Mouse (Mus musculus): ENCODE data around the gene Recql5. TPM values are rescaled to one million over a fixed set of nuclear protein-coding genes. Genes with fewer than 3 reads are reported as not detected.

The Recql5 gene
- polyA plus RNA-seq, 1 experiment = 28.2 TPM

DNA sequence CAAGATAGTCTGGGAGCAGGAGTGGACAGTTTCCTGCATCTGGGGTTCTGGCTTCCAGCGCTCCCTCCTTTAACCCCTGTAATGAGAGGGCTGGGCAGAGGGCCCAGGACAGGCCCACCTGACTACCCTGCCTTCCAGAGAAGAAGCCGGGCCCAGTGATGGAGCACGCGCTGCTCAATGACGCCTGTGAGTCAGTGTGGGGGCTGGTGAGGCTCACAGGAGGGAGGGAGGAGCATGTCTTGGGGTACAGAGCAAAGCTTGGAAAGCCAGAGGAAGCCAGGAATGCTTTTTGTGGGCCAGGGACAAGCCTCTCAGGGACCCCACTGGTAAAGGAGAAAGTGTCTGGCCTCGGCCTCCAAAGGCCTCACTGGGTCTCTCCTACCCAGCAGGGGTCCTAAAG, 78.6 kb downstream of the Recql5 start:
- DNase-seq (ENCODE audit: low read depth) = no peak
- no peak for TF ChIP-seq CTCF (IDR thresholded peaks at IDR 0.05; ENCODE audit: borderline replicate concordance, extremely low read depth, insufficient read depth, insufficient read length)
- TF ChIP-seq POLR2A (IDR thresholded peaks at IDR 0.05; ENCODE audit: borderline replicate concordance, extremely low read depth, insufficient read depth, insufficient read length, poor library complexity, severe bottlenecking) = no peak

DNA sequence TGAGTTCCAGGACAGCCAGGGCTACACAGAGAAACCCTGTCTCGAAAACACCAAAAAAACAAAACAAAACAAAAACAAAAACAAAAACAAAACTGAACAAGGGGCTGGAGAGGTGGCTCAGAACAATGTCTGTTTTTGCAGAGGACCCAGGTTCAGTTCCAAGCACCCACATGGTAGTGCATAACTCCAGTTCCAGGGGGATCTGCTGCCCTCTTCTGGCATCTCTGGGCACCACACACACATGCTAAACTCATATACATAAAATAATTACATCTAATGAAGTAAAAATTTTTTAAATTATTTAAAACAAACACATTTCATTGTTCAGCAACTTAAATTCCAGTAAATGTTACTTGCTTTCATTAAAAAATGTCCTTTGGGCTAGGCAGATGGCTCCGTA, 87.5 kb downstream of the Recql5 start:
- DNase-seq (ENCODE audit: low read depth) = no peak

GRCm38 (mm10) chr11:115844240-115844639, 89.0 kb downstream of the Recql5 start:
- DNase-seq (ENCODE audit: low read depth) = no peak
- TF ChIP-seq CTCF (IDR thresholded peaks at IDR 0.05; ENCODE audit: borderline replicate concordance, extremely low read depth, insufficient read depth, insufficient read length) = no peak
- TF ChIP-seq POLR2A (IDR thresholded peaks at IDR 0.05; ENCODE audit: borderline replicate concordance, extremely low read depth, insufficient read depth, insufficient read length, poor library complexity, severe bottlenecking) = no peak

More for the DNA sequence above, 87.5 kb downstream of the Recql5 start:
- no peak for TF ChIP-seq CTCF (IDR thresholded peaks at IDR 0.05; ENCODE audit: borderline replicate concordance, extremely low read depth, insufficient read depth, insufficient read length)
- TF ChIP-seq POLR2A (IDR thresholded peaks at IDR 0.05; ENCODE audit: borderline replicate concordance, extremely low read depth, insufficient read depth, insufficient read length, poor library complexity, severe bottlenecking) = no peak

- no peak for TF ChIP-seq CTCF (IDR thresholded peaks at IDR 0.05; ENCODE audit: borderline replicate concordance, extremely low read depth, insufficient read depth, insufficient read length)
- no peak for TF ChIP-seq POLR2A (IDR thresholded peaks at IDR 0.05; ENCODE audit: borderline replicate concordance, extremely low read depth, insufficient read depth, insufficient read length, poor library complexity, severe bottlenecking)
- no peak for DNase-seq (ENCODE audit: low read depth)
Observed at GRCm38 (mm10) chr11:115843891-115844239, 89.4 kb downstream of the Recql5 start.

DNA sequence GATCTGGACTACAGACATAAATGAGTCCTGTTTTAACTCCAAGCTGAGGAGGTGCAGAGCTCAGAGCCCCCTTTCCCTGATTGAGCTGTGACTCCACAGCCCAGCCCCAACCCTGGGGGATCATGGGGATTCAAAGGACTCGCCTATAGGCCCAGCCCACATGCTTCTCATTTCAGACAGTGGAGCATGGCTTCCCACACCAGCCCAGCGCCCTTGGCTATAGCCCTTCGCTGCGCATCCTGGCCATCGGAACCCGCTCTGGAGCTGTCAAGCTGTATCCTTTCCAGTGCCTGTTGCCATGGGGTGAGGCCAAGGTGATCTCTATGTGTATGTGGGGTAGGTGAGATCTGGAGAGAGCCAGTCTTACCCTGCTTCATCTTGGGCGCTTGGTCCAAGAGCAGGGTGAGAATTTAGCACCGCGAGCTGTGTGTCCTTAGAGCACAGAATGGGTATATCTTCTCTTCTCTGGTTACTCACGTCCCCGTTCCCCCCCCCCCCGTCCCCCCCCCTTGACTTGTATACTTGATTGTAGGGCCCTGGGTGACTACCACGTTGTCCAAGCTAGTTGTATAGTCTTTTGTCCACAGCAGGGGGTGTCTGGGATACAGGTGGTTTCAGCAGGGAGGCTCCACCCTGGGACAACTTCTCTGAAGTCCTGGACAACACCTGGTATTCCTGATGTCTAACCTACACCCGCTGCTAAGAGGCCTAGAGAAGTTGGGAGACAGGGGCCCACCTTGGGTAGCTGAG, 90.0 kb downstream of the Recql5 start:
- no peak for DNase-seq (ENCODE audit: low read depth)
- no peak for TF ChIP-seq POLR2A (IDR thresholded peaks at IDR 0.05; ENCODE audit: borderline replicate concordance, extremely low read depth, insufficient read depth, insufficient read length, poor library complexity, severe bottlenecking)
- TF ChIP-seq CTCF (IDR thresholded peaks at IDR 0.05; ENCODE audit: borderline replicate concordance, extremely low read depth, insufficient read depth, insufficient read length) = no peak

Other genes with a start within 250 kb of the Recql5 start
- gene Grb2, start 224.9 kb downstream of the Recql5 start, polyA plus RNA-seq (2012; rRNA removed) = 124 and 127 TPM in 2 replicates
- gene Tmem94, start 168.0 kb downstream of the Recql5 start, polyA plus RNA-seq (2012; rRNA removed) = 56.0 and 61.9 TPM in 2 replicates
- gene Caskin2, start 119.8 kb downstream of the Recql5 start, polyA plus RNA-seq (2012; rRNA removed) = 24.7 and 24.8 TPM in 2 replicates
- 24.2 and 36.4 TPM in 2 replicates for gene Tsen54, start 118.8 kb downstream of the Recql5 start, polyA plus RNA-seq (2012; rRNA removed)
- gene Llgl2, start 109.4 kb downstream of the Recql5 start, polyA plus RNA-seq (2012; rRNA removed) = 1.5 and 2.5 TPM in 2 replicates
- gene Myo15b, start 75.1 kb downstream of the Recql5 start, polyA plus RNA-seq (2012; rRNA removed) = 0.14 and 0.23 TPM in 2 replicates
- gene Smim5, start 33.5 kb downstream of the Recql5 start, polyA plus RNA-seq (2012; rRNA removed) = 0.64 and 1.2 TPM in 2 replicates
- gene Smim6, start 21.5 kb downstream of the Recql5 start, polyA plus RNA-seq (2012; rRNA removed) = not detected in 2 replicates
- 57.6 and 69.8 TPM in 2 replicates for gene Sap30bp, start 195 bp downstream of the Recql5 start, polyA plus RNA-seq (2012; rRNA removed)
- 0.91 and 2.1 TPM in 2 replicates for gene Itgb4, start 41.2 kb upstream of the Recql5 start, polyA plus RNA-seq (2012; rRNA removed)
- gene Galk1, start 79.2 kb upstream of the Recql5 start, polyA plus RNA-seq (2012; rRNA removed) = 39.2 and 41.8 TPM in 2 replicates
- gene H3f3b, start 94.5 kb upstream of the Recql5 start, polyA plus RNA-seq (2012; rRNA removed) = 1,173 and 1,240 TPM in 2 replicates
- 67.3 and 87.0 TPM in 2 replicates for gene Unk, start 96.8 kb upstream of the Recql5 start, polyA plus RNA-seq (2012; rRNA removed)
- gene Unc13d, start 144.5 kb upstream of the Recql5 start, polyA plus RNA-seq (2012; rRNA removed) = 0.97 and 1.1 TPM in 2 replicates
- 142 and 148 TPM in 2 replicates for gene Wbp2, start 153.5 kb upstream of the Recql5 start, polyA plus RNA-seq (2012; rRNA removed)
- 4.2 and 5.3 TPM in 2 replicates for gene Trim47, start 193.7 kb upstream of the Recql5 start, polyA plus RNA-seq (2012; rRNA removed)
- gene Trim65, start 197.7 kb upstream of the Recql5 start, polyA plus RNA-seq (2012; rRNA removed) = 2.2 and 3.4 TPM in 2 replicates
- 31.8 and 38.6 TPM in 2 replicates for gene Mrpl38, start 205.4 kb upstream of the Recql5 start, polyA plus RNA-seq (2012; rRNA removed)
- gene Fbf1, start 234.7 kb upstream of the Recql5 start, polyA plus RNA-seq (2012; rRNA removed) = 144 and 153 TPM in 2 replicates

Data from brain, embryonic 14.5 days (tissue).